Mouse (Mus musculus) thymus, adult 2 months (tissue): ENCODE data around the gene Senp8.

ENCODE experiments used
- CTCF ChIP-seq: fragments of 200-500 bp; IDR thresholded peaks from 2 replicates; pipeline ENCODE4 v1.5.1; 2012; ENCODE audit warnings: mild to moderate bottlenecking, control low read depth, low read length, moderate library complexity, borderline replicate concordance; ENCODE audit not compliant: control insufficient read depth, poor library complexity, insufficient read depth; ENCODE audit errors: extremely low read depth
- POLR2A ChIP-seq: fragments of 200-500 bp; IDR thresholded peaks from 2 replicates; pipeline ENCODE4 v1.6.1; 2012; ENCODE audit warnings: mild to moderate bottlenecking, low read length, control low read depth, moderate library complexity; ENCODE audit not compliant: control insufficient read depth, poor library complexity, insufficient read depth; ENCODE audit errors: extremely low read depth

GRCm38 (mm10) chr9:59733075-59733474, 17.4 kb downstream of the Senp8 start:
- TF ChIP-seq POLR2A, result no peak
- no peak for TF ChIP-seq CTCF
